Mouse (Mus musculus): ENCODE results near the gene Gm29554.
"Not testable (repeated sequence)": the region's sequence is repeated elsewhere in the genome, so short reads cannot be mapped to it uniquely, and the experiment has no call there.

Gm29554 gene

GRCm38 (mm10) chrY:12273632-12274031, at the start of gene Gm29554:
Gene Gm29554, plus strand, starts transcription at chrY:12273932.
- DNase-seq = not testable (repeated sequence)
